8 mouse cellular contexts compared by ENCODE assay signal in the genomic region with DNA sequence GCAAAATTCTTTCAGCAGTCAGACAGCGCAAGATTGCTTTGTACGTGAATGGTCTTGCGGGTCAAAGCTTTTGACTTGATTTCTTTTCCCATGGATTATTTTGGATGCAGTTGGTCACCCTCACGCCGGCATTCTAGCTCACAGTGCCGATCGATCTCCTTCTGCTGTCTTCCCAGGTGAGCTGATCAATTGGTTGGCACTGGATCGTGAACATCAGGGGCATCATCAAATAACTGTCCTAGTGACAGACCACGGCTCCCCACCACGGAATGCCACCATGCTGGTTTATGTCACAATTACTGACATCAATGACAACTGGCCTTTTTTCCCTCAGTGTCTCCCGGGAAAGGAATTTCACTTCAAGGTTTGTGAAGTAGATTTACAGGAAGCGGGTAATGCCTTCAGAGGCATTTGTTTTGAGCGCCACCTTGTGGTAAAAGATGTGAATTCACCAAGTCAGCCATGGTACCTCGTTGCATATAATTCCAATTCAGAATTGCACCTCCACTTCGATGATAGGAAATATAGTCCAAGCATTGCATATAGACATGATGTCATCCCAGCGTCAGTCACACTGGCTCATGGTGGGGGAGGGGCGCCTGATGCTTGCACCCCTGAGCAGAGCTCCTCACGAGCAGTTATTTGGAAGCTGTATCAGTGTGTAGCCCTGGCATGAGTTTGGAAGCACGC.
DNase-seq lines count a peak whose midpoint lies in the region; ATAC-seq and TF ChIP-seq lines count a peak whose summit lies in the region.

No protein-coding gene starts in this region.

- H3K79me2 ChIP-seq in heart, adult 2 months (replicated peaks; ENCODE audit: control insufficient read depth, insufficient read depth, low read length): no peaks in the 10 kb centered on the region

- 27% methylated on average over 19 of the region's 19 CpGs for WGBS in heart, adult 2 months
- 36% methylated on average over 19 of the region's 19 CpGs for WGBS in midbrain, embryonic 13.5 days
- WGBS in stomach, embryonic 15.5 days: 33% methylated on average over 19 of the region's 19 CpGs

- no peak for TF ChIP-seq EP300 in heart, adult 2 months (IDR thresholded peaks at IDR 0.05; ENCODE audit: insufficient read depth, low read depth, low read length)

- intact Hi-C loops in heart, adult 2 months (cut with DNase I): loop anchor here (1.0 to 2.0 kb wide), 2 partner anchors 163 to 274 kb away; no protein-coding TSS in a partner anchor
- intact Hi-C loops in left cerebral cortex, postnatal 36 days (cut with DNase I): loop anchor here (2.0 kb wide), 2 partner anchors 163 to 275 kb away; no protein-coding TSS in a partner anchor

- ATAC-seq in midbrain, embryonic 13.5 days: peak; percentile 88
- no peak for ATAC-seq in stomach, embryonic 15.5 days (ENCODE audit: insufficient read depth, low FRiP score, low read depth)

- no peak overlapping the region for H3K27ac ChIP-seq in heart, adult 2 months
- H3K27ac ChIP-seq in midbrain, embryonic 13.5 days: no peak overlapping the region
- H3K27ac ChIP-seq in stomach, embryonic 15.5 days: no peak overlapping the region

- no peaks in the 10 kb centered on the region for H3K36me3 ChIP-seq in heart, adult 2 months (ENCODE audit: control insufficient read depth, insufficient read depth, low read length)
- no peaks in the 10 kb centered on the region for H3K36me3 ChIP-seq in midbrain, embryonic 13.5 days
- no peaks in the 10 kb centered on the region for H3K36me3 ChIP-seq in stomach, embryonic 15.5 days

- H3K4me2 ChIP-seq in midbrain, embryonic 13.5 days (replicated peaks): peak overlapping the region; percentile 45
- H3K4me2 ChIP-seq in stomach, embryonic 15.5 days: peak overlapping the region; percentile 36

- no peaks in the 10 kb centered on the region for H3K9me3 ChIP-seq in midbrain, embryonic 13.5 days
- H3K9me3 ChIP-seq in stomach, embryonic 15.5 days: no peaks in the 10 kb centered on the region

- no peaks in the 10 kb centered on the region for H3K27me3 ChIP-seq in heart, adult 2 months (ENCODE audit: control insufficient read depth, insufficient read depth, low read length)
- H3K27me3 ChIP-seq in midbrain, embryonic 13.5 days: no peaks in the 10 kb centered on the region
- no peaks in the 10 kb centered on the region for H3K27me3 ChIP-seq in stomach, embryonic 15.5 days (replicated peaks)

- peaks cover 1% of the 10 kb centered on the region; the same call in 1 of the 2 replicates for H3K4me1 ChIP-seq in heart, adult 2 months (ENCODE audit: control insufficient read depth, insufficient read depth, low read length)
- no peaks in the 10 kb centered on the region for H3K4me1 ChIP-seq in midbrain, embryonic 13.5 days (replicated peaks)
- H3K4me1 ChIP-seq in stomach, embryonic 15.5 days: no peaks in the 10 kb centered on the region

- no peak for TF ChIP-seq POLR2A in heart, adult 2 months (IDR thresholded peaks at IDR 0.05; ENCODE audit: insufficient read depth, low read depth, low read length)

- peak; percentile 5 to 10 for DNase-seq in urinary bladder, adult 18-20 months (ENCODE audit: low spot score in 2 of 2)
- DNase-seq in urinary bladder, postnatal 4 days (ENCODE audit: low spot score in 2 of 2): no peak
- peak; percentile 62 for DNase-seq in embryo, embryonic 11.5 days (ENCODE audit: low read depth, low spot score)
- peak; percentile 33 to 42 for DNase-seq in heart, adult 2 months
- peak; percentile 45 for DNase-seq in kidney, adult 18-20 months
- DNase-seq in left cerebral cortex, postnatal 36 days (ENCODE audit: low spot score in 2 of 2): peak; percentile 53 to 66

- H3K9ac ChIP-seq in heart, adult 2 months (ENCODE audit: low read depth, low read length): no peak overlapping the region
- 0 out of 2 replicates have a peak overlapping the region, but pooled peaks have one; percentile 32 for H3K9ac ChIP-seq in midbrain, embryonic 13.5 days (replicated peaks)
- no peak overlapping the region for H3K9ac ChIP-seq in stomach, embryonic 15.5 days

- H3K4me3 ChIP-seq in heart, adult 2 months: no peak overlapping the region
- no peak overlapping the region; the same call in 1 of the 2 replicates for H3K4me3 ChIP-seq in midbrain, embryonic 13.5 days (replicated peaks)
- H3K4me3 ChIP-seq in stomach, embryonic 15.5 days (replicated peaks): no peak overlapping the region

- TF ChIP-seq CTCF in heart, adult 2 months (IDR thresholded peaks at IDR 0.05): peak; percentile 88

Comparison
In these comparisons a context has a peak if more than half of its experiments do, and no peak if none do; other contexts are left out.
1. DNase-seq: peak in urinary bladder, adult 18-20 months (2 of 2), embryo, embryonic 11.5 days (single experiment), heart, adult 2 months (2 of 2), kidney, adult 18-20 months (single experiment) and left cerebral cortex, postnatal 36 days (2 of 2); none in urinary bladder, postnatal 4 days (0 of 2).